Mouse (Mus musculus) R1 (cell line): ENCODE data around the gene Ppp1r3c.
A peak's percentile ranks its signal among the peaks of the same experiment; 100 is the strongest.

Source experiments
- DNase-seq: peaks from one replicate; pipeline ENCODE4 v3.0.0-alpha.2; 2018; ENCODE audit warnings: low read depth, low spot score

The Ppp1r3c gene

GRCm38 (mm10) chr19:36721139-36721538 lies 15.3 kb downstream of the Ppp1r3c start:
- DNase-seq: no peak

- peak; percentile 66 for DNase-seq
Observed at GRCm38 (mm10) chr19:36716221-36716620, 20.2 kb downstream of the Ppp1r3c start.

- no peak for DNase-seq
Observed at GRCm38 (mm10) chr19:36715591-36715990, 20.9 kb downstream of the Ppp1r3c start.

GRCm38 (mm10) chr19:36714492-36714891 lies 22.0 kb downstream of the Ppp1r3c start:
- no peak for DNase-seq

GRCm38 (mm10) chr19:36713092-36713491 lies 23.4 kb downstream of the Ppp1r3c start:
- peak; percentile 16 for DNase-seq

GRCm38 (mm10) chr19:36706195-36706594 lies 30.3 kb downstream of the Ppp1r3c start:
- DNase-seq: no peak

- no peak for DNase-seq
Observed at GRCm38 (mm10) chr19:36705286-36706146, 30.9 kb downstream of the Ppp1r3c start.

GRCm38 (mm10) chr19:36704763-36705162 lies 31.7 kb downstream of the Ppp1r3c start:
- DNase-seq: no peak

- no peak for DNase-seq
Observed at GRCm38 (mm10) chr19:36701809-36702622, 34.4 kb downstream of the Ppp1r3c start.

GRCm38 (mm10) chr19:36701366-36701765 lies 35.1 kb downstream of the Ppp1r3c start:
- no peak for DNase-seq

GRCm38 (mm10) chr19:36700937-36701336 lies 35.5 kb downstream of the Ppp1r3c start:
- DNase-seq: no peak

- no peak for DNase-seq
Observed at GRCm38 (mm10) chr19:36699151-36699550, 37.3 kb downstream of the Ppp1r3c start.

- no peak for DNase-seq
Observed at GRCm38 (mm10) chr19:36698200-36698599, 38.3 kb downstream of the Ppp1r3c start.

GRCm38 (mm10) chr19:36696601-36697122 lies 39.8 kb downstream of the Ppp1r3c start:
- DNase-seq: no peak

- no peak for DNase-seq
Observed at GRCm38 (mm10) chr19:36693530-36693929, 42.9 kb downstream of the Ppp1r3c start.

GRCm38 (mm10) chr19:36691941-36692340 lies 44.5 kb downstream of the Ppp1r3c start:
- DNase-seq: no peak

- no peak for DNase-seq
Observed at GRCm38 (mm10) chr19:36691245-36691644, 45.2 kb downstream of the Ppp1r3c start.

GRCm38 (mm10) chr19:36689205-36689604 lies 47.2 kb downstream of the Ppp1r3c start:
- DNase-seq: no peak

- no peak for DNase-seq
Observed at GRCm38 (mm10) chr19:36687843-36688637, 48.4 kb downstream of the Ppp1r3c start.

- no peak for DNase-seq
Observed at GRCm38 (mm10) chr19:36687044-36687443, 49.4 kb downstream of the Ppp1r3c start.

GRCm38 (mm10) chr19:36686016-36686415 lies 50.4 kb downstream of the Ppp1r3c start:
- no peak for DNase-seq
